Mouse (Mus musculus) gastrocnemius, adult 8-10 months (tissue): Measurements from ENCODE around the gene Map2k6. TPM values are rescaled to one million over a fixed set of nuclear protein-coding genes. Genes with fewer than 3 reads are reported as not detected.

Experiments used
- DNase-seq, 2 experiments: peaks; one replicate each; pipeline ENCODE4 v3.0.0; 2022; ENCODE audit warnings: low spot score in 2 of 2
- total RNA-seq, 4 experiments: library from RNA; stranded (reverse); gene quantifications; 2 replicates each; pipeline ENCODE4 v1.2.4; 2022

The Map2k6 gene
- total RNA-seq, 4 experiments from 2014 or later, result 37.4 to 48.9 (median 43.0) TPM

DNA sequence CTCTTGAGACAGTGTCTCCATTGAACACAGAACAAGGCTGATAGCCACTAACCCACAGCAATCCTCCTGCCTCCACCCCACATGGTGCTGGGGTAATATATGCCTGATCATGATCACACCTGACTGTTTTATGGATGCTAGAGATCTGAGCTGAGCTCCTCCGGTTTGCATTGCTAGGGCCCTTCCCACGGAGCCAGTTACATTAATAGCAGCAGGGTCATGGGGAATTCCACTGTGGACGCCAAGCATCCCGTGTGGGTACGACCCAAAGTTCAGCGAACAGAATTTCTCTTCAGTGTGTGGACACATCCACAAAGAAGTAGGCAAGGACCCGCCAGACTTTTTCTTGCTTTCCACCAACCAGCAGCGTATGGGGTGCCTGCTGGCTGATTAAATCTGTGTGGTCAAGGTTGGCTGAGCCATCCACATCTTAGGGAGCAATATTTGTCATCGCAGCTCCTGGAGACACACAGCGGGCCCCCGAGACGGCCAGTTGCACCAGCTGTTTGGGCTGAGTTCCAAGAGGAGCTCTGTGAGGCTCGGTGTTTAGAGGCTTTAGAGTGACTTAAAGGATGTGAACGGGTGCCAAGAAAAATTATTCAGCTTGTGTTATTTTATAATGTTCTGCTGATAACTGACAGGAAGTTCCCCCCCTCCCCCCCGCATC, 51.3 kb downstream of the Map2k6 start:
- peak; percentile 19 to 22 for DNase-seq

DNA sequence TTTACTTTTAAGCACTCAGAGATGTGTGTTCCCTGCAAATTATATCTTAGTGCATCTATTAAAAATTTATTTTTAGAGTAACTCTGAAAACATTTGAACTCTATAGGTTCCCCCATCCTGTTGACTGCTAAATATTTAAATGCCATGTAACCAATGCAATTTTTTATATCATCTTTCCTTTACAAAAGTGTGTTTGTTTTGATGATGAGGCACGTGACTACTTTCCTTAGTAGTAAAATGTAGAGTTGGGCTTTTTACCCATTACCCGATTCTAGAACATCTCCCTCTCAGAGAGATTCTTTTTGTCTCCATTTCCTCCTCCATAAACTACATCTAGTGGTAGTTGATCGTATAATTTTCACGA, 51.8 kb downstream of the Map2k6 start:
- DNase-seq, result no peak

DNA sequence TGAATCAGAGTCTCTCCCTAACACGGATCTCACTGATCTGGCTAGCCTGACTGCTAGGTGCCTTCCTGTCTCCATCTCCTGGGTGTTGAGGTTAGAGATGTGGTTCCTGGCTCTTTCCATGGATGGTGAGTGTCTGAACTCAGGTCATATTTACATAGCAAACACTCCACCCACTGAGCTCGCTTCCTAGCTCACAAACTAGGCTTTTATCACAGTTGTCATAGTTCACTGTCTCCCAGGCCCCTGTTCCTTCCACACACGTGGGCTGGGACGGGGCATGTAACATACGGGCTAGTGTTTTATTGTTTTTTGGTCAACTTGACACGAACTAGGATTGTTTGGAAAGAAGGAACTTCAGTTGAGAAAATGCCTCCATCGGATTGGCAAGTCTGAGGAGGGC, 52.7 kb downstream of the Map2k6 start:
- DNase-seq, result no peak

DNA sequence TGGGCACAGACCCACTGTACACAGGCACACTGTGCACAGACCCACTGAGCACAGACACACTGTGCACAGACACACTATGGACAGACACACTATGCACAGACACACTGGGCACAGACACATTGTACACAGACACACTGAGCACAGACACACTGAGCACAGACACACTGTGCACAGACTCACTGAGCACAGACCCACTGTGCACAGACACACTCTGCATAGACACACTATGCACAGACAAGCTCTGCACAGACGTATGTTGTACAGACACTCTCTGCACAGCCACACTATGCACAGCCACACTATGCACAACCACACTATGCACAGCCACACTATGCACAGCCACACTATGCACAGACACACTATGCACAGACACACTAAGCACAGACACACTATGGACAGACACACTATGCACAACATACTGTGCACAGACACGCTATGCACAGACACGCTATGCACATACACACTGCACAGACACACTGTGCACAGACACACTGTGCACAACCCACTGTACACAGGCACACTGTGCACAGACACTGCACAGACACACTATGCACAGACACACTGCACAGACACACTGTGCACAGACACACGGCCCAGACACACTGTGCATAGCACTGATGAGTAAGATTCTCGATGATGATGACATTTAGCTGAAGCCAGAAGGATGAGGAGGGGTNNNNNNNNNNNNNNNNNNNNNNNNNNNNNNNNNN, 54.7 kb downstream of the Map2k6 start:
- no peak for DNase-seq

DNA sequence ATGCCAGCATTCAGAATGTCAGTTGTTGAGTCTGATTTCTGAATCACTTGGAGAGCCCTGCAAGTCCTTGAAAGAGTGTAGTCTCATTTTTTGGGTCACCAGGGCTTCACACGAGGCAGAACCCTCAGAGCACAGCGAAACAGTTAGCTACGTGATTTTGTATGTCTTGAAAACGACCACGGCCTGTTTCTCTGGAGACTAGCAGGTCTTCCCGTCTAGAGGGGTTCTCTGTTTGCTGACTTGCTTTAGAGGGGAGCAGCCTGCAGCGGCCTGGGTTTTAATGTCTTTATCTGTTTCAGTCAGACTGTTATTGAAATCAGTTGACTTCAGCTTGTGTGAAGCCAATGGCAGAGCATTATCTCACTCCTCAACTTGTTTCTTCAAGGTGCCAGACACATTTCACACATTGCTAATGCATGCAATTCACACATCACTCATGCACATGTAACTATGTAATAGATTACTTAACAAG, 58.6 kb downstream of the Map2k6 start:
- DNase-seq, result no peak

DNA sequence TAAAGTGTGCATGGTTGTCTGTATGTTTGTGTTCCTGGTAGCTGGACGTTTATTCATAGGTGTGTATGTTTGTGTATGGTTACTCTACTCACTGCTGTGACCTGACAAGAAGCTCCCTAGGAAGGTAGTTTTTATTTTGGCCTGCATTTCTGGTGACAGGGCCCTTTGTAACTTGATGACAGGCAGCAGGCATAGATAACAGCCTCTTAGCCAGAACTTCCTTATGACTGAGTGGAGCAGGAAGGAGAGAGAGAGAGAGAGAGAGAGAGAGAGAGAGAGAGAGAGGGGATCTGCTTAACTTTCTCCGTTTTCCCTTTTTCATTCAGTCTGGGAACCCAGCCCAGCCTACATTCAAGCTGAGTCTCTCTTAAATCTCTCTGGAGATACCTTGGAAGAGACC, 61.6 kb downstream of the Map2k6 start:
- DNase-seq, result no peak

DNA sequence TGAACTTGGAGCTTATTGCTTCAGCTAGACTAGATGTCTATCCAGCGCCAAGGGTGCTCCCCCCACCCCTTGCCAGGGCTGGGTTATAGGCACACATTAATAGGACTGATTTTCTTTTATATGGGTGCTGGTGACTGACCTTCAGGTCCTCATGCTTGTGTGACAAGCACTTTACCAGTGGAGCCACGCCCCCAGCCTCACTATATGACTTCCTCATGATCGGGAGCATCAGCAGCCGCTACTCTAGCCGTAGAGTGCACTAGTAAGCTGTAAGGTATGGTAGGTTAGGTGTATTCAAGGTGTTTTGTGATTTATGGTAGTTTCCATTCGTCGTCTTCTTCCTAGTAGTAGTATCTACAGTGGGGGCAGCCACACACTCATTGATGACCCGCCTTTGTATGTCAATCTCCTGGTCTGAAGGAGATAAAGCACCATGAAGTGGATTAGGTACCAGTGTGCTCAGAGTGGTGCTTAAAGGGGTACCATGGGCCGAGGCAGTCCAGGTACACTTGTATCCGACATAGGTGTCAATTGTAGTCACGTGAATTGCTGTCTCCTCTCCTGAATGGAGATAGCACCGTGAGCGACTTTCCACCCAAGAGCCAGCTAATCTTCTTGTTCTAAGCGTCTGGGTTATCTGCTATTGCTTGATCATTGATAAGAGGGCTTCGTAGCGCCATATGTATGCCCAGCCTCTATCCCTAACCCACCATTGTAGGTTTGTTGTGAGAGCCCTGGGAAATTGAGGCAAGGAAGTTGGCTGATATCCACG, 62.8 kb downstream of the Map2k6 start:
- DNase-seq, result no peak

DNA sequence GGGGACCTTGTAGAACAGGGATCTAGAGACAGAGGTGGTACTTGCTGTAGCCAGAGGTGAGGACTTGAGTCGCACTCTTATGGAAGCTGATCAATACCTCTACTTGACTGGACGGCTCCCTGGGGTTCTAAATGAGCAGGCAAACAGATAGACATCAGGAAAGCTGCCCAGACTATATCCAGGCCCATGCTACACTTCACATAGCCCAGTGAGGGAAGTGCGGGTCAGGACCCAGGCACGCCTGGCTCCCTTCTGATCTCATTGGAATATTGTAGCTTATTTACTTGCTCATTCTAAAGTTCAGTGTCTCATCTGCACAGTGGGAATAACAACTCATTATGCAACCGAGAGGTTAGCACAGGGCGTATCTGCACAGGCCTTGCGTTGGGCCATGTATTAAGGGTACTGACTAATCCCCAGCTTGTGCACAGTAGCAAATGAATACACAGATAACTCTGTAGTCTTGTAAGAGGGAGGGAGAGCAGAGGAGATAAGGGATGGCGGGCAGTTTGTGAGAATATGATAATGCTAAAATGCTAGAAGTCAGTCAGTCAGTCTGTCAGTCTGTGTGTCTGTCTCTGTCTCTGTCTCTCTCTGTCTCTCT, 64.2 kb downstream of the Map2k6 start:
- DNase-seq, result no peak

DNA sequence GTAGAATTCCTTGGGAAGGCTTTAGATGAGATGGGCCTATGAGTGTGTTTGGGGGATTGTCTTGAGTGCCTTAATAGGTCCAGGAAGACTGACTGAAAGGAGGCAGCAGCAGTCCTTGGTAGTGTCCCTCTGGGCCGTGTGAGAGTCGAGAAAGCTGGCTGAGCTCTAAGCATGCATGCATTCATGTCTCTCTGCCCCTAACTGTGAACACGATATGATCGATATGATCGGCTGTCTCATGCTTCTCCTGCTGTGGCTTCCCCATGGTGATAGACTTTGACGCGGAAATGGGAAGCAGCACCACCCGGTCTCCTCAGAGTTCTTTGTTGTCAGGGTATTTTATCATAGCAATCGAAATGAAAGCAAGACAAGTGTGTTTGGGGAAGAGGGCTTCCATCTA, 64.9 kb downstream of the Map2k6 start:
- DNase-seq, result no peak

DNA sequence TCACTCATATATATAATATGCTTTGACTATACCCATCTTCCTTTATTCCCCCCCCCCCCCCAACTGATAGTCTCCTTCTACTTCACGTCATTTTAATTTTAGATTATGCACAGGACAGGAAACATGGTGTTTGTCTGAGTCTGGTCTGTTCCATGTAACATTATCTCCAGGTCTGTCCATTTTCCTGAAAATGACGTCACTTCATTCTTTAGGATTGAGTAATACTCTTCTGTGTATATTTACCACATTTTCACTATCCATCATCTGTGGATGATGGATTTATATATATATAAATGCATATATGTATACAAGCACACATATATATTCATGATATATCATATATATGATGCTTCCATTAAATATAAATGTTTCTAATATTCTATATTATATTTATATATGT, 70.1 kb downstream of the Map2k6 start:
- no peak for DNase-seq

DNA sequence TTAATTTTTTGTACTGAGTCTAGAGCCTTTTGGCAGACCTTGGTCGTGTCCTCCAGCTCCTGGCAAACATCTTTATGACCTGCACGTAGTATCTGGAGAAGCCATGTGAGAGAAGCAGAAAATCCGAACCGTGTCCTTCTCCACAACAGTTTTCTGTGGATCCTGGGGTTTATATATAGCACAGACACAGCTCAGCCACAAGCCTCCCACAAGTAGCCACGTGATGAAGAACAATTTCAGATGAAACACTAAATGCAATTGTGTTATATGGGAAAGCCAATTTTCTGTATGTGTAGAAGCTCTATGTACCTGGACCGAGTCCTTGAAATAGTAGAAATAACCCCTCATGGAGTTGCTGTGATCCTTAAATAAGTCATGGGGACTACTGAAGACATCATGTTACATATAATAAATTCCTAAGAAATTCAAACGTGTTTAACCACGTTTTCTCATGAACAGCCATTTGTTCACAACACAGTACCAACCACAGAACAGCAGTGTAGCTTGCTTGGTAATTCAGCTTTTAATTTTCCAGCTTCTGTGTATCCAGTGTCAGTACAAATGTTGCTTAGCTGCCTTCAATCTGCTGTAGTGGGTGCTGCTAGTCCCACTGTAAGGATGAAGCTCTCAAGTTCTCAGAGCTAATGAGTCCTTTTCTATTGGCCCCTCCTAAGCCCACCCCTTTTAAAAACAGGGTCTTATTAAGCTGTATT, 71.8 kb downstream of the Map2k6 start:
- no peak for DNase-seq

DNA sequence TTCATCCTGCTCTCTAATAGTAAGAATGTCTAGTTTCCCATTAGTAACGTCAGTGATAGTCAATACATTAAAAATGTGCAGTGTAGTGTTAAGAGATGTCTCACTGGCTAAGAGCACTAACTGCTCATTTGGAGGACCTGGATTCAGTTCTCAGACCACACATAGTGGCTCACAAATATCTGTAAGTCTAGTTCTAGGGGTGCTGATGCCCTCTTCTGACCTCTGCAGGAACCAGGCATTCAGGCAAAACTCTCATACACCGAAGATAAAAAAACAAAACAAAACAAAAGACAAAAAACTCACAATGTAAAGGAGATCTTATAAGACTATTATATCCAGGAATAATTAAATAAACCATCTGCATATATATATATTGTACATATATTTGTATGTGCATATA, 72.4 kb downstream of the Map2k6 start:
- no peak for DNase-seq

DNA sequence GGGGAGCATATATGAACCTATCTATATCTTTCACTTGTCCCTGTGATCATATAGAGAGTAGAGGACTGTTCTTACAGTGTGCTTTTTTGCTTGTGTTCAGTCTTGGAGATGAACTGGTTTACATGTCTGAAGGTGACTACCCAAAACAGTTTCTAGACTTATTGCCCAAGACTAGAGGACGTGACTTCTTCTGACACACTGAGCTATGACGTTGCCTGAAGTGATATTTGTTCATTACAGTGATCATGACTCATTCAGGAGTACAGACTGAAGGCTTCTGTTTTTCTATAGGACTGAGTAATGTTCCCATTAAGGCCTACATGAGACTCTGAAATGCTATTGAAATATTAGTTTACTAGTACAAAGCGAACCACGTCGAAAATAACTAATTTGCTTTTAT, 73.2 kb downstream of the Map2k6 start:
- no peak for DNase-seq

DNA sequence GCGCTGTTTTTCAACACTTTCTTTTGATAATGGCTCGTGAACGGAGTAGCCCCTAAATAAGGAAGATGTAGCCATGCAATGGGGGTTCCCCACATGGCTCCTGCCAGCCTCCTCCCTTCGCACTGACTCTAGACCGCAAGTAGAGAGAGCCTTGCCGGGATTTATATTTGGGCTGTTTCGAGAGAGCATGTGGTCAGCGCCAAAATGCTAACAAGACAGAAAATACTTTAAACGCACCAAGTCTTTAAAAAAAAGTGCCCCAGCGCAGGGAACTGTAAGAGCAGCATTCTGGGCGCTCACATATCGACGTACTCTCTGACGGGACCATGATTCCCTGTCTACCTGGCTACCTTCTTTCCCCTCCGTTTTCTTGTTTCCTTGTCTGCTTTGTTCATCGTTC, 74.6 kb downstream of the Map2k6 start:
- DNase-seq, result no peak

DNA sequence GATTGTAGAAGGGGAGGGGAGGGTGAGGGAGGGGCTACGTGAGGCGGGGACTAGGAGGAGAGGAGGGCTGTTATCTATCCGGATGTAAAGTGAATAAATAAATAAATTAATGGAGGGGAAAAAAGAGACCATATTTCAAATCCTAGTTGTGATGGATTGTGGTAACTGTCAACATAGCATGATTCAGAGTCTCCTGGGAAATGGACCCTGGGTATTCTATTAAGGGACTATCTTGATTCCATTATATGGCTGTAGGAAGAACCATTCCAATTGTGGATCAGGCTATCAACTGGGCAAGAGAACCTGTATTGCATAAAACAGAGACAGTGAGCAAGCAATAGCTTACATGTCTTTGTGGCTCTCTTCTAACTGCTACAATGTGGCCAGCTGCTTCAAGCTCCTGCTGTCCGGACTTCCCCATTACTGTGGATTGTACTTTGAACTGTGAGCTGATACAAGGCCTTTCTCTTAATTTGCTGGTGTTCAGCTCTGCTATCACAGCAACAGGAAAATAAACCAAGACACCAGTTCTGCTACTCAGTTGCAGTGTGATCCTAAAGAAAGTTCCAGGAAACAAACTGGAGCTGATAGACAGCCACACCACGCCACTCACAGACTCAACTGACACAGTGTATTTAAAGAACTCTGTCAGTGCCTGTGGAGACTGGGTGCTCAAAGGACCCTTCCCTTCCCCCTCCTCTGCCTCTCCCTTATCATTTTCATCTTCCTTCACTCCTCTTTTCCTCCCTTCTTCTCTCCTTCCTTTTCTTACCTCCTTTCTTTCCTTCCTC, 77.6 kb downstream of the Map2k6 start:
- DNase-seq, result no peak

DNA sequence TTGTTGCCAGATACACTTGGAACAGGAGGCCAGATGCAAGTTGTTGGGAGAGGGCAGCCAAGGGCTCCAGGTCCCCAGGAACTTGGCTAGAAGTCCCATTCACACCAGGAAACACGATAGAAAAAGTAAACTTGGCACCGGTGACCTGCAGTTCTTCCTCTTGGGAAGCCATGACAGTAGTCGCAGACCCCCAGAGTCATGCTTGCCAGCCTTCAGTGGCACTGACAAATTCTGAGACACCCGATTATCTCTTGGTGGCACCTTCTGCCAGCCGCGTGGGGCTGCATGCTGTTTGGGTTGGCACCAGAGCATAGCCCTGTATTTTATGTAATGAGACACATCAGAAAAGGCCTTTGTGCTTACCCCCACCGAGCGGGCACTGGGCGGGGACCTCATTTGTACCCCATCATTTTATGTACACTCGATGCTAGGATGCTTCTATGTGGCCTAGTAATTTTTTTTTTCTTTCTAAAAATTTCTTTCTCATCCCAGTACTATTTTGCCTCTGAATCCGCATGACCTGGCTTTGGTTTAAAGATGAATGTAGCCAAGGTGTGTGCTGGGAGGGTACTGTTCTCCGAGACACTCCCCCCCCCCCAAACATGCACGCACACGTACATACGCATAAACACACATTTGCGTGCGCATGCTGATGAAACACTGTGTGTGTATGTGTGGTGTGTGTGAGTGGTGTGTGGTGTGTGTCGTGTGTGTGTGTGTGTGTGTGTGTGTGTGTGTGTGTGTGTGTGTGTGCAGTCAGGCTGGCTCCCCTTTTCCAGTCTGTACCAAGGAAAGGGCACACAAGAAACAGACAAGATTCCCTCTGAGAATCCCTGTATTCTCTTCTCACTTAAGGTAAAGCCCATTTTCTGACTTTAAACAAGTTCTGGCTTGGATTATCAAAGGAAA, 79.3 kb downstream of the Map2k6 start:
- DNase-seq, result no peak

DNA sequence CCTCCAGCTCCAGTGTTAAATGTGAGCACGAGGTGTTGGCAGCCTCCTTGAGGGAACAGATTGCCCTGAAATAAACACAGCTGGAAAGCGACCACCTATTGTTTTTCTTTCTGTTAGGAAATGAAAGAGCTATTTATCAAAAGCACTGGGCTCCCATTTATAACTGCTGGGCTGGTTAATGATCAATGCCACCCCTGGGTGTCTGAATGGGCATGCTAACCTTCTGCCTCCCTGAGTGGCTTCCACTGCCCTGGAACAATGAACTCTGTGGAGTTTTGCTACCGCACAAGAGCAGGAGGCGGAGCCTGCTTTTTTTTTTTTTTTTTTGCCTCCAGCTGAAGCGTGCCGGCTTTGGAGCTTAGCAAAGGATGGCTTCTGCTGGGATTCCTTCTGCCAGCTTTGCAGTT, 80.1 kb downstream of the Map2k6 start:
- DNase-seq, result no peak

DNA sequence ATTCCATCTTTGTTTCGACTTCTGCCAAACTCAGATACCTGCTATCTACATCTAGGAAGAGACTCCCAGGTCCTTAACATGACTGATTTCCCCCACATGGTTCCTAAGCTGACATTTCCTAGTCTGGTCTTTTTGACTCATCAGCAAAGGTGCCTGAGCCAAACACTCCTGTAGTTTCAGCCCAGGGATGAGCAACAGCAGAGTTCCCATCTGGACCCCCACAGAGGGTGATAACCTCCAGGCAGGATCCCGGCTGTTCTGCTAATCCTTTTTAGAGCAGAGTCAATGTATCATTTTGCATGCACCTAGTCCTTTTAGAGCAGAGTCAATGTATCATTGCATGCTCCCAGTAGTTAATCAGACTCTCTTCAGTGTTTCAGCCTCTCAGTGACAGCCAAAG, 82.5 kb downstream of the Map2k6 start:
- no peak for DNase-seq

DNA sequence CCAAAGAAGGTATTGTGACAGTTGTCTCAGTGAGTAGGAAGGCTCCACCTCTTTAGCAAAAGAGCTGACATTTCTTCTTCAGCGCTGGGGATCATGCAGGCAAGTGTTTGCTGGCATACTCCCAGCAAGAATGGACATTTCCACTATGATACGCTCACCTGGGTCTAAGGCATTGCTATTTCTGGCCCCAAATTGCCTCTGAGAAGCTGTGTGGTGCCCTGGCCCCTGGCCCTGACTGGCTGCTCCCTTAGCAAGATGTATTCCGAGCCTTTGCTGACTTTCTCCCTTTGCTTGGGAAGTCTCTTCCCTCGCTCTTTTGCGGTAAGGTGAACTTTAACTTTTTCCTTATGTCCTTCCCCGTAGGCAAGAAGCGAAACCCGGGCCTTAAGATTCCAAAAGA, 83.3 kb downstream of the Map2k6 start:
- DNase-seq, result no peak

DNA sequence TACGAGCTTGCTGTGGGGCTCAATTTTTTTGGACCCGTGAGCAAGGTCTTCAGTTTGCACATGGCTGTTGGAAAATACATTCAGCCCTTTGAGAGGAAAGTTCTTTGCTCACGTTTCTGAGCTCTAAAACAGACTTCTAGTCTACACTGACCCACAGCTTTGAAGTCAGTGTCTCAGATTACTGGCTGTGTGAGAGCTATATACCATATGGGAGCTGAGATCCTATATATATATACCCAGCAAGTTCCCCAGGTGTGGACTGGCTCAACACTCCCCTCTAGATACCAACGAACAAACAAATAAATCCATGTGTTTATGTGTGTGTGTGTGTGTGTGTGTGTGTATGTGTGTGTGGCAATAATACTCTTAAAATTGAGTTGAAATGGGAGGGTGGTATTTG, 83.7 kb downstream of the Map2k6 start:
- DNase-seq, result no peak
